Mouse (Mus musculus) megakaryocyte-erythroid progenitor cell, adult 5-6 weeks (primary cell): ENCODE results near the gene Sertad1. TPM values are rescaled to one million over a fixed set of nuclear protein-coding genes. Genes with fewer than 3 reads are reported as not detected.

Source experiments
- ATAC-seq: replicated peaks from 2 replicates; pipeline ENCODE4 v1.8.0; 2016; ENCODE audit warnings: mild to moderate bottlenecking, inconsistent platforms; ENCODE audit not compliant: severe bottlenecking, poor library complexity, low FRiP score, low TSS enrichment
- total RNA-seq, 2 experiments: library from RNA; stranded (forward) in 1 of 2; stranded (reverse) in 1 of 2; fragments of 200-1000, 215-1000 nt in 1 of 2; fragments of >200 nt in 1 of 2; fragmentation: Nextera tagmentation in 1 of 2; gene quantifications; 2 replicates each; pipeline ENCODE4 v1.2.3; 2014 to 2017

The Sertad1 gene
- 2.0 and 6.6 TPM in 2 replicates for total RNA-seq (2014; fragmentation: Nextera tagmentation)
- 9.7 and 11.3 TPM in 2 replicates for total RNA-seq (2017)

DNA sequence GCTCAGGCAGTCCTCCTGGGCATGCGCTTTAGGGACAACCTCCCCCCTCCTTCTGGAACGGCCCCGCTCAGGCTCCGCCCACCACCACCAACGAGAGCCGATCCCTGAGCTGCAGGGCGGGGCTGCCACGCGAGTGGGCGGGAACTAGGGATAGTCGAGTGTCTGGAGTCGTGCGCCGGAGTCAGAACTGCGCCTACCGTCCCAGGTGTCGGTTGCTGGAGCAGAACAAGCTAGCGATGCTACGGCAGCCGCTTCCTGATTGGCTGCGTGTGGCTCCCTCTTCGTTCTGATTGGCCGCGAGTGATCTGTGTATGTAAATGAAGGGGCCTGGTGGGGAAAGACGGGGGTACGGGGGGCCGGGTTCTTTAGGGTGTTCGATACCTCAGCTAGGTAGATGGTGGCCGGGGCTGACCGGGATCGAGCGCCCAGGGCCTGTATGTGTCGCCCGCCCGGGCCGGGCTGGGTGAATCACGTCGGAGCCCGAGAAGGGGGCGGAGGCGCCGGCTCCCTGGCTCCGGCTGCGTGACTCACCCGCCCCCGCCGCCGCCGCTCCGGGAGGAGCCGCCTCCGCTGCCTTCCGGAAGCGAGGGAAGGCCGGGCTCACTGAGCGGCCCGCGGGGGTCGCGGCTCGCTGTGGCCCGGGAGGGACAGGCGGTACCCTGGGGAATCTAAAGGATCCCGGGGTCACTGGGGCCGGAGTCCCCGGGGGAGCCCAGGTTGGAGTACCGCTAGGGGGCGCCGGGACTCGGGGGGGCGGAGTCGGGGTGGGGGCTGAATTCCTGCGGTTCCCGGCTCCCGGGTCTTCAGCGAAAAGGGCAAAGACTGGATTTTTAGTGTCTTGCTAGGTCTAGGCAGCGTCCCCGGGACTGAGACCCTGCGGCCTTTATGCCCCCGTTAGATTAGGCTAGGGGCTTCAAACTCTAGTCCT, at the start of gene Sertad1:
Gene Sertad1, plus strand, starts transcription at position 141 of the 928 bp plus-strand sequence.
- peak; percentile 82 for ATAC-seq

GRCm38 (mm10) chr7:27437544-27437943, 49.2 kb upstream of the Sertad1 start:
- peak; percentile 72 for ATAC-seq

DNA sequence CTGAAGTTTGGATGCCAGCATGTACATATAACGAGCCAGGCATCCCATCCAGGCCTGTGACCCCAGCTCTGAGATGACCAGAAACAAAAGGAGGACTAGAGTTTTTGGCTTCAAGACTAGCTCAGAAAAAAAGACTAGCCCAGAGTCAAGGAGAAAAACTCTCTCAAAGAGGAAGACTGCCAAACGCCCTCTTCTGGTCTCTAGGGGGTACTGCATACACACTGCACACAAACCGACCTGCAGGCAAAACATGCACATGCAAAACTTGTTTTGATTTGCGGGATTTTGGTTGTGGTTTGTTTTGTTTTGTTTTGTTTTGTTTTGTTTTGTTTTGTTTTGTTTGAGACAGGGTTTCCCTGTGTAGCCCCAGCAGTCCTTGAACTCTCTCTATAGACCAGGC, 46.7 kb upstream of the Sertad1 start:
- no peak for ATAC-seq

DNA sequence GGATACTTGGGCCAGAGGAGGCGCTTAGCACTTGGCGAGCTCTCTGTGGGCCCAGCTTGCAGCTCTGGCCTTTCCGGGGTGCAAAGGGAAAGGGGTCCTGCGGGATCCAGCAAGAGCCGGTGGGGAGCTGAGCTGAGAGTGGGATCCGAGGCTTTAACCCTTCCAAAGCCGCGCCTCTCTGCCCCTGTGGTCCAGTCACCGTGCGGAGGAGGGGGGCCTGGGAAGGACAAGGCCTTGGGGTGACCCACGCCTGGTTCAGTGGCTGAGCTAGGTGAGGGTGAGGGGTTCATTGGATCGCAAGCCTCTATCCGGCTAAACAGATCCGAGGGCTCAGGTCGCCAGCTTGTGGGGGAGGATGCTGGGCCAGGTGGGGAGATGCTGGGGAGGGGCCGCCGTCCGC, 40.7 kb upstream of the Sertad1 start:
- no peak for ATAC-seq

DNA sequence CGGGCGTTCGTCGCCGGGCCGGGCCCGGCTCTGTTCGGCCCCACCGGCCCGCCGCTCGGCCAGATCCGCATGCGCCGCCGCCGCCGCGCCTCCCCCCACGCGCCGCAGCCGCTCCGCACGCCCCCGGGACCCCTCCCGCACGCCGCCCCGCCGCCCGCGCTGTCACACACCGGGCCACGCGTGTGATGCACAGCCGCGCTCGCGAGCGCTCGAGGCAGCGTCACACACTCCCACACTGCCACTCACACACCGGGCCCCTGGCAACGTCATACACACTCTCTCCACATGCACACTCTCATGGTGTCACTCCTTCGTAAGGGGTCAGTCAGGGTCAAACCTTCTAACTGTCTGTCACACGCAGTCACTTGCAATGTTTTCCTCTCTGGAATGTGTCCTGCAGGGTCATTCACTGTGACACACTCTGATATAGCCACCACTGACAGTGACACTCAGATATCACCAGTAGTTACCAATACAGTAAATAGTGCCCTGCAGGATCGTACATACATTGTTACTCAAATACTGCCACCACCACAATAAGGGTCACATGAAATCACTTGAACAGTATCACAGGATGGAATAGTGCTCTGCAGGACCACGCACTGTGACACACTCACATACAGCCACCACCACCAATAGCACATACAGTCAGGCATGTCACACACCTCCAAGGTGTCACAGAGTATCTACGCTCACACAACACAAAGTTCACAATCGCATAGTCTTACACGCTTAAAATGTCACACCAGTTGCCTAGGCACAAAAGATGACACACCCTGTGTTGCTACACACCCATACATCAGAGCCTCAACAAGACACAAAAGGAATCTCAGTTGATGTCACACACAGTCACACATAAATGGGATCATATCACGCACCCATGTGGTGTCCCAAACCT, 39.9 kb upstream of the Sertad1 start:
- ATAC-seq, result no peak

GRCm38 (mm10) chr7:27447419-27448286, 39.1 kb upstream of the Sertad1 start, which contains the start of the genes Sptbn4 and Blvrb:
TSS of gene Sptbn4 (minus strand) at chr7:27447686.
TSS of gene Blvrb (plus strand) at chr7:27447978.
- ATAC-seq, result peak; percentile 83

DNA sequence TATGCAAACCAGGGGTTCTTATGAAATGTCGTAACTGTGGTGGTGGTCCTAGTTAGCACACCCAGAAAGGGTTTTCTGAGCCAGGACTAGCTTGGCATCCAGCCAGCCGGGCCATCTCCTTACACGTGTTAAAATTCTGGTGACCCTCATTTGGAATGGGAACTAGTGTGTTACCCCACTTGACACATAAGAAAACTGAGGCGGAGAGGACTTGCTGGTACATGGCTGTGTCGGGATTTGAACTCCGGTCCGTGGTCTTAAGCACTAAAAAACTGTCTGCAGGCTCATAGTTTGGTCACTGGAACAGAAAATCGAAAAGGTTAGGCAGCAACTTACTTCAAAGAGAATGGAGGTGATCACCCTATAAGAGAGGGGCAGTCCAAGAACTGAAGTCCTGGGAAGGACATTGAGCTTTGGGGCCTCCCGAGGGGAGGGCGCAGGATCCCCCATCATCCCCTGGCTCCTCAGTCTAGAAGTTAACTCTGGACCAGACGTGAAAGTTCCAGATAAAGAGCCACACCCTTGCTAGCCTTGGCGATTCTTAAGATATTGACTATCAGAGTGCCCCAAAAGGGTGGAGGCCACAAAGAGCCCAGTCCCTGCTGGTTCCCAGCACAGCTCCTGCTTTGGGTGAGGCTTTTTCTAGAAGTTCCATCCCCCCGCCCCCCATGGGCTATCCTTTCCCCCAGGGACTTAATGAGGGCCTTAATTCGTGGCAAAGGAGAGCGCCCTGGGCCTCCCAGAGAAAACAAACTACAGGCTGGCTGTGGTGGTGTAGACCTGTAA, 38.1 kb upstream of the Sertad1 start:
- ATAC-seq, result peak; percentile 61

- peak; percentile 11; the same call in 1 of the 2 replicates for ATAC-seq
These were observed 37.4 kb upstream of the Sertad1 start for GRCm38 (mm10) chr7:27449256-27449862.

GRCm38 (mm10) chr7:27451359-27451758, 35.4 kb upstream of the Sertad1 start:
- ATAC-seq, result no peak

- ATAC-seq, result no peak
These were observed 34.4 kb upstream of the Sertad1 start for GRCm38 (mm10) chr7:27452206-27452770.

- peak; percentile 61 for ATAC-seq
These were observed 32.1 kb upstream of the Sertad1 start for GRCm38 (mm10) chr7:27454461-27455121.

DNA sequence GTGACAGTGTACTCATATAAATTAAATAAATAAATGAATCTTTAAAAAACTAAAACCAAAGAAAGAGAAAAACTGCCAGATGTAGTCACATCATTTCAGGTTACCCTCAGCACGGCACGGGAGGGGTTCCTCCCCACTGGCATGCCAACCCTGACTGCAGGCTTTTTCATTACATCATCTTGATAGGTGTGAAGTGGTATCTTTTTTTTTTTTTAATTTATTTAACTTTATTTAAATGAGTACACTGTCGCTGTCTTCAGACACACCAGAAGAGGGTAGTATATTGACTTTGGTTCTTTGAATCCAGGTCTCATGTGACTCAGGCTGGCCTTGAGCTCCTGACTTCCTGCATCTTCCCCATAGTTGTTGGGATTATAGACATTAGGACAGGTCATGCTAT, 31.4 kb upstream of the Sertad1 start:
- ATAC-seq, result no peak

DNA sequence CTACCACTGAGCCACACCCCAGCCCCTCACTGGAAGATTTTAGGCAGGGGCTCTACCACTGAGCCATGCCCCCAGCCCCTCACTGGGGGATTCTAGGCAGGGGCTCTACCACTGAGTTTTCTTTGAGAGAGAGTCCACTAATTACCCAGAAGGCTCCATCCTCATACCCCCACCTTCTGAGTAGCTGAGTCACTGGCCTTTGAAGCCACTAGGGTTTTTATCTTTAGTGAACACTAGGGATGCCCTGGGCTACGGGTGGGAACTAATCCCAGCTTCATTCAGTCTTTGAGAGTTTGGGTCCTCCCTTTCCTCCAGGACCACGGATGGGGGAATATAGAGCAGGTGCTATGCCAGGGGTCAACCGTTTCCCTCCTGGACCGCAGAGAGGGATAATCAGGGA, 28.1 kb upstream of the Sertad1 start:
- peak; percentile 39; the same call in 1 of the 2 replicates for ATAC-seq

DNA sequence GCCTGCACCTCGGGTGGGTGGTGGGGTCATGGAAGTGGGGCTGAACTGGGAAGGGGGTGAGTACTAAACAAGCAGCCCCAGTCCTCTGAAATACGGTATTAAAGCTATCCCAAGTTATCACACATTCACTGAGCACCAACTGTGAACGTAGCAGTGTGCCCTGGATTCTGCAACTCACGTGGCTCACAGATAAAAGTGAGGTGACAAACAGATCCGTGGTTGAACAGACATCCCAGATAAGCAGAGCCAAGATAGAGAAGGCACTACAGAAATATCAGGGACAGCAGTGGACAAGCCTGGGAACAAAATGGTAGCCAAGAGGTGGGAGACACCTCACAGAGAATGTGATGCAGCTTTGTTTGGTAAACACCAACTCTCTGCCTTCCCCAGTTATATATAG, 27.1 kb upstream of the Sertad1 start:
- peak; percentile 62 for ATAC-seq

GRCm38 (mm10) chr7:27460477-27460876, 26.2 kb upstream of the Sertad1 start:
- ATAC-seq, result 0 out of 2 replicates have a peak, but pooled peaks have one; percentile 18

GRCm38 (mm10) chr7:27467648-27468047, 19.1 kb upstream of the Sertad1 start:
- ATAC-seq, result no peak
